Mouse (Mus musculus) brain, embryonic 14.5 days (tissue): ENCODE data around the gene Cyp4f18. TPM values are rescaled to one million over a fixed set of nuclear protein-coding genes. Genes with fewer than 3 reads are reported as not detected.

Source experiments
- DNase-seq: peaks from one replicate; pipeline ENCODE4 v3.0.0-alpha.2; 2011; ENCODE audit warnings: low read depth
- CTCF ChIP-seq: fragments of 200-500 bp; IDR thresholded peaks from 2 replicates; pipeline ENCODE4 v1.5.1; 2012; ENCODE audit warnings: inconsistent platforms, mild to moderate bottlenecking, moderate library complexity, borderline replicate concordance; ENCODE audit not compliant: insufficient read depth, insufficient read length; ENCODE audit errors: extremely low read depth
- POLR2A ChIP-seq: fragments of 200-500 bp; IDR thresholded peaks from 2 replicates; pipeline ENCODE4 v1.6.1; 2012; ENCODE audit warnings: mild to moderate bottlenecking, inconsistent platforms, borderline replicate concordance; ENCODE audit not compliant: poor library complexity, insufficient read depth, insufficient read length, severe bottlenecking; ENCODE audit errors: extremely low read depth
- polyA plus RNA-seq: library from polyadenylated mRNA; depleted of rRNA; stranded (reverse); fragments of >200 nt; gene quantifications from 2 replicates; pipeline ENCODE4 v1.2.3, GENCODE M21; 2012

Gene Cyp4f18
- polyA plus RNA-seq, 1 experiment, result 0.18 TPM

DNA sequence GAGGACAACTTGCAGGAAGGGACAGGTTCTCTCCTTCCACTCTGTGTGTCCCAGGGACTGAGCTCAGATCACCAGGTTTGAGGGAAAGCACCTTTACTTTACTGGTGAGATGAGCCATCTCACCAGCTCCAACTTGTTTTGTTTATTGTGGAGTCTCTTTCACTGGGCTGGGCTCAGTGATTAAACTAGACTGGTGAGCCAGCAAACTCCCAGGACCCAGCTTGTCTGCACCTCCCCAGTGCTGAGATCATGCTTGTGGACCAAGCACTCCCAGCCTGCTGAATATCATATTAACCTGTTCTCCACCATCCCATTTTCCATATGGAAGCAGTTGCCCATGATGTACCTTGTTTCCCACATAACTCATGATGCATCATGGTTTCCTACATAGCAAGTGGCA is 6.5 kb downstream of the Cyp4f18 start:
- TF ChIP-seq POLR2A (no peak), CTCF (no peak)
- DNase-seq, result no peak

DNA sequence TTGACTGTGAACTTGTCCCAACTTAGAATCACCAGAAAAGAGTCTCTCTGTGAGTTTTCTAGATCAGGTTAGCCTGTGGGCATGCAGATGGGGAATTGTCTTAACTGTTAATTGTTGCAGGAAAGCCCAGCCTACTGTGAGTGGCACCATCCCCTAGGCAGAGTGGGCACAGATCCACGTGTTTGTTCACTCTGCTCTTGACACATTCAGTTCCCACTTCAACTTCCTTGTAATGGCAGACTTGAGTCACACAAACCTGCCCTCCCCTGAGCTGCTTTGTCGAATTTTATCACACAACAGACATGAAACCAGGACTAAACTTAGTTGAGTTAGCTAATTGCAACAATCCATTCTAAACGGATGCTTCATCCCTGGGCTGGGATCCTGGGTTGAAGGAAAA is 9.2 kb downstream of the Cyp4f18 start:
- no peak for TF ChIP-seq CTCF
- TF ChIP-seq POLR2A, result no peak
- no peak for DNase-seq

DNA sequence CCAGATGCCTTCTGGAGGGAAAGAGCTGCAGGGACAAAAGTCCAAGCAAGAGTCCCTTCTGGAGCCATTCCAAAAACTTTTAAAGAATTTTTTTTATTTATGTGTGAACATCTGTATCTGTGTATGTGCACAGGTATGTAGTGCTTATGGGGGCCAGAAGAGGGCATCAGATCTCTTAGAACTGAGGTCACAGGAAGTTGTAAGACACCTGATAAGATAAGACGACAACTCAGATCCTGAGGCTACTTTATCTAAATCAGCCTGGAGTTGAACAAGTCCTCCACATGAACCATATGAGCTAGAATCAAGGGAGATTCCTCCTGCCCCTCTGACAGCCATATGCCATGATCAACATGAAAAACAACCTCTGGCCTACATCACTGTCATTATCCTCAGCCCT is 10.0 kb downstream of the Cyp4f18 start:
- no peak for DNase-seq
- no peak for TF ChIP-seq CTCF
- TF ChIP-seq POLR2A, result no peak

DNA sequence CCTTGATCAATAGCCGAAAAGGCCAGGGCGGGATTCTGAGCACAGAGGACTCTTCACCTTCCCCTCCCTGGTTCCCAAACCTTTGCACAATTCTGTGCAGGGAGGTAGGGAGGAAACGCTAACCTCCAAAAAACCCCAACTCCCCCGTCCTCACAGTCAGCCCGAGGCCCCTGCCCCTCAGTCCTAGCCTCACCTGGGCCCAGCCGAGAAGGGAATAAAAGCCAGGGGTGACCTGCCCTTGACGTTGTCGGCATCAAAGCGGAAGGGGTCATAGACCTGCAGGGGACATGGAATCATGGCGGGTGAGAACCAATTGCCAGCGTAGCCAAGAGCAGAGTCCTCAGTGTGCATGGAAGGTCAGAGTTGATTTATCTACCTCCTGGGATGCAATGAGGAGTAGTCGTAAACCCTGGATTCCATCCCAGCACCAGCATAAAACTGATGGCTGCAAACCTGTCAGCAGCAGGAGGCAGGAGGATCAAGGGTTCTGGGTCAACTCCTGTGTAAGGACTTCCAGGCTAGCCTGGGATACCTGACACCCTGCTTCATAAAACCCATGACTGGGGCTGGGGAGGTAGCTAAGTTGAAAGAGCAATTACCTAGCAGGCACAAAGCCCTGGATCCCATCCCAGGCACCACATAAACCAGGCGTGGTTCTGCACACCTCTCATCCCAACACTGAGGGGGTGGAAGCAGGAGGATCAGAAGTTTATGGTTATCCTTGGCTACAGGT is 20.4 kb downstream of the Cyp4f18 start:
- TF ChIP-seq POLR2A, result no peak
- no peak for TF ChIP-seq CTCF
- no peak for DNase-seq

DNA sequence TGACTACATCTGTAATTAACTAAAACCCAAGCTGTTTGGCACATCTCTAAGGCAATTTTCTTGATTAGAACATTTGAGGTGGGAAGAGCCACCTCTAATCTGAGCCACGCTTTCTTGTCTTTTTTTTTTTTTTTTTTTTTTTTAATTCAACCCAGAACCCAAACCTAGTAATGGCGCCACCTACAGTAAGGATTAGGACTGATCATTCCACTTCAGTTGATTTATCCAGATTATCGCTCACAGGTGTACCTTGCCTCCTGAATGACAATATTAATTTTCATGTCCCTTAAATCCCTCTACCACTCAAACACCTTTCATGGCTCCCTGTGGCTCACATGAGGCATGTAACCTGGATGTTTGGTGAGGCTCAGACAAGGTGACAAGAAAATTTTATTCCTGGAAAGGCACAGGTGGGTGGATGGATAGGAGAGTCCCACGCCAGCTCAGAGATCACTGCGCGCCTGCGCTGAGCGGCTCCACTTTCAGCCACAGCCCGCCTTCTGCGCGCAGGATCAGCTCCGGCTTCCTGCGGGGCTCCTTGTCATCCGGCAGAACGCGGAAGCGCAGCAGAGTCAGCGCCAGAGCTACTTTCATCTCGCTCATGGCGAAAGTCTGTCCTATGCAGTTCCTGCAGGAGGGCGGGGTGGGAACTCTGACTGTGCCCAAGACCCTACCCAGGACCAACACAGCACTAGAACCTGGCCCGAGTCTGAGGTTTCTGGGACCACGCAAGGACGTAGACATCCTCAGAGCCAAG is 21.1 kb downstream of the Cyp4f18 start:
- peak; percentile 32; the same call in 1 of the 2 replicates for TF ChIP-seq POLR2A
- TF ChIP-seq CTCF, result no peak
- DNase-seq, result peak; percentile 88

DNA sequence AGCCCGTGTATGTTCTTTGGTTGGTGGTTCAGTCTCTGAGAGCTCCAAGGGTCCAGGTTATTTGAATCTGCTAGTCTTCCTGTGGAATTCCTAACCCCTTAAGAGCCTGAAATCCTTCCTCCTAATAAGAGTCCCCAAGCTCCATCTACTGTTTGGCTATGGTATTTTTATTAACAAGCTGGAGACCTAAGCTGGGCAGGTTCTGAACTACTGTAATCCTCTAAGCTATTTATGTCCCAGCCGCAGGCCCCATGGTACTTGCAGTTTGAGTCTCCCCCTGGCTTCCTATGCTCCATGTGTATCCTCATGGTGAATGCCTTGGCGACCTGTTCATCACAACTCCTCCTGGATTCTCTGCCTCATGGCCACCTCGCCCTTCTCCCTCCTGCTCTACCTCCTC is 24.8 kb downstream of the Cyp4f18 start:
- DNase-seq, result peak; percentile 53
- TF ChIP-seq POLR2A (no peak), CTCF (no peak)

DNA sequence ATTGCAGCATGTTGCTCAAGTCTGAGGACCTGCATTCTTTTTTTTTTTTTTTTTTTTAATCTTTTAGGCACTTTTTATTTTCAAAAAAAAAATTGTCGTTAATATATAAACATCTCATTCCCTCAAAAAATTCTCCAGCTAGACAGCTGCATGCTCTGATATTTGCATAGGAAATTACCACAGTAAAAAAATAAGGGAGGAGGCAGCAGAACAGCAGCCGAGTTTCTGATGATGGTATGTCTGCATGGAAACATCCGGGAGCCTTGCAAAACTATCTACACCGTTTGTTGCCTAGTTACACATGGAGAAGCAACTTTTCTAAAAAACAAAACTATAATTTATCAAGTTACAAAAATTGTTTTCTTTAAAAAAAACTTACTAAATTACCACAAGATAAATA is 28.0 kb downstream of the Cyp4f18 start:
- no peak for DNase-seq
- TF ChIP-seq CTCF (no peak), POLR2A (no peak)

DNA sequence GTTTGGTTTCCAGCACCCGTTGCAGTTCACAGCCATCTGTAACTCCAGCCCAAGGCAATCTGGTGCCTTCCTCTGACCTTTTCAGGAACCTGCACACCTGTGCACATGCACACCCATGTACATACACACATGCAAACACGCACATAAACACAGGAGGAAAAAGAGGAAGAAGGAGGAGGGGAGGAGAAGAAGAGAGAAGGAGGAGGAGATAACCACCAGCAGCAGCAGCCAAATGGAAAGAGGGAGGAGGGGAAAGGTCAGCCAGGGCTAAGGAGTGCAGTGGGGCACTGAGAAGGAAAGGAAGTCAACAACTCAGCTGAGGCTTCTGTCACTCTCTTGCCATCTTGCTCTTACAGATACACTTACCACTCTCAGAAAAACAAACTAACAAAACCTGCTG is 28.4 kb downstream of the Cyp4f18 start:
- DNase-seq, result no peak
- TF ChIP-seq POLR2A (no peak), CTCF (no peak)

DNA sequence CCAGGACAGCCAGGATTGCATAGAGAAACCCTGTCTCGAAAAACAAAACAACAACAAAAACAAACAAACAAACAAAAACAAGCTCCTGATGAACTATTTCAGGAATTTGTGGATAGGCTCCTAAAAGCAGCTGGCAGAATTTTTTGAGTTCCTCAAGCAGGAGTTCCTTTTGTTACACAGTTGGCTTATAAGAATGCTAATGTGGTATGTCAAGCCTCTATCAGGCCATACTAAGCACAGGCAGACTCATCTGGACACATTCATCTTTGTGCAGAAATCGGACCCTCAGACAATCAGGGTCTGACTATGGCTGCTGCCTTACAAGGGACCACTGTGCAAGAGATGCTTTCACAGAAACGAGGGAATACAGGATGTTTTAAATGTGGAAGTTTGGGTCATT is 35.2 kb downstream of the Cyp4f18 start:
- TF ChIP-seq CTCF (no peak), POLR2A (no peak)

DNA sequence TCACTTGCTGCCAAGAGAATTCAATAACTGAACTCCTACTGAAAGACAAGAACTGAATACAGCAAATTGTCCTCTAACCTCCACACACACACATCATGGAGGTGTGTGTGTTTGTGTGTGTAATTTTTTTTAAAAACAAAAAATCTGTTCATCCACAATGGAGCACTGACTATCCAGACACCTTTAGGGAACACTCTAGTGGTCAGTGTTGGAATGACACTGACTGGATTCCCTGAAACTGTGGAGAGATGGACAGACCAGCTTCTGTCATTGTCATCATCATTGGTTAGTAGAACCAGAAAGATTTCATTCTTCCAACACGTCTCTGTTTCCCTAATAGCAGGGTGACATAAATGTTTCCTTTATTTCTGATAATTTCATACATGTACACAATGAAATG is 37.5 kb downstream of the Cyp4f18 start:
- DNase-seq, result peak; percentile 25

More for the DNA sequence above, 35.2 kb downstream of the Cyp4f18 start:
- no peak for DNase-seq

DNA sequence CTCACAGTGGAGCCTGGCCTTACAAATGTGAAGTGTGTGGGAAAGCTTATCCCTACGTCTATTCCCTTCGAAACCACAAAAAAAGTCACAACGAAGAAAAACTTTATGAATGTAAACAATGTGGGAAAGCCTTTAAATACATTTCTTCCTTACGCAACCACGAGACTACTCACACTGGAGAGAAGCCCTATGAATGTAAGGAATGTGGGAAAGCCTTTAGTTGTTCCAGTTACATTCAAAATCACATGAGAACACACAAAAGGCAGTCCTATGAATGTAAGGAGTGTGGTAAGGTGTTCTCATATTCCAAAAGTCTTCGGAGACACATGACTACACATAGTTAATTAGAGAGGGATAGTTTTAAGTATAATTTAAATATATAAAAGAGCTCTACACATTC is 40.8 kb downstream of the Cyp4f18 start:
- no peak for DNase-seq
- TF ChIP-seq CTCF, result no peak
- TF ChIP-seq POLR2A, result no peak

More for the DNA sequence above, 37.5 kb downstream of the Cyp4f18 start:
- peak; percentile 62; the same call in 1 of the 2 replicates for TF ChIP-seq CTCF
- no peak for TF ChIP-seq POLR2A

DNA sequence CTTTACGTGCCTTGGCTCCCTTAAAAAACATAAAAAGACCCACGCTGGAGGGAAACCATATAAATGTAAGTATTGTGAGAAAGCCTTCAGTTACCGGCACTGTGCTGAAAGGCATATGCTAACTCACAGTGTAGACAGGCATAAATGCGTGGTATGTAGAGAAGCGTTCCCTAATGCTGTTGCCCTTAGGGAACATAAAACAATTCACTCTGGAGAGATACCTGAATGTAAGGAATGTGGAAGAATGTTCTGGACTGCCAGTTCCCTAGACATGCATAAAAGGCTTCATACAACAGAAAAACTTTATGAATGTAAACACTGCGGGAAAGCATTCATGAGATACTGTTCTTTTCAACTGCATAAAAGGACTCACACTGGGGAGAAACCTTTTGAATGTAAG is 41.3 kb downstream of the Cyp4f18 start:
- DNase-seq, result no peak
- TF ChIP-seq CTCF, result no peak
- no peak for TF ChIP-seq POLR2A

DNA sequence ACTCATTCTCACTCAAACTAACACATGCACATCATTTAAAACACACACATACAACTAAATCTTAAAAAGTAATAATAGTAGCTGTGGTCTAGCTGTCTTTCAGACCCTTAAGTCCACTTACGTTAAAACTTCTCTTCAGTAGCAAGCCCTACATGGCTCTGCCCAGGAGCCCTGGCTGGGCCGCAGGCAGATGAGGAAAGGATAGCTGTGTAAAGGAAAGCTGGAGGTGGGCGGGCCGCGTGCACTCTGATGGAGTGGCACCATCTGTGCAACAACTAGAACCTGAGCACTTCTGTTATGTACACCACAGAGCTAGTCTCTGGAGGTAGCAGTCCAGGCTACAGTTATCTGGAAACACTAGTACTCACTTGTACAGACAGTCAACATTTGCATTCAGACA is 42.2 kb downstream of the Cyp4f18 start:
- no peak for DNase-seq
- TF ChIP-seq POLR2A (no peak), CTCF (no peak)

DNA sequence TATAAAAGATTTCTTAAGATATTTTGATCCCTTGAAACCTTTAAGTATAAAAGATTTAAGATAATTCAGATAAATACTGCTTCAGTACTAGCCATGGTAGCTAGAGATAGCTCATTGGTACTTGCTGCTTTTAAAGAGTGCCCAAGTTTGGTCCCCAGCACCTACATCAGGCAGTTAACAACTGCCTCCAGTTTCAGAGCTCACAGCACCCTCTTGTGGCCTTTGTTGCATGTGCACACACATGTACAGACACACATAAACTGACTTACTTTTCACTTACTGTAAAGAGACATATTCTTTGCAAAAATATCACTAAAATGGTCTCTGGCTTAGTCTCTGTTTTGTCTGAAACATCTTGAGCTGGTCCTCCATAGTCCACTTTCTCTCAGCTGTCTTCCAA is 43.0 kb downstream of the Cyp4f18 start:
- TF ChIP-seq CTCF, result no peak
- no peak for TF ChIP-seq POLR2A
- no peak for DNase-seq

DNA sequence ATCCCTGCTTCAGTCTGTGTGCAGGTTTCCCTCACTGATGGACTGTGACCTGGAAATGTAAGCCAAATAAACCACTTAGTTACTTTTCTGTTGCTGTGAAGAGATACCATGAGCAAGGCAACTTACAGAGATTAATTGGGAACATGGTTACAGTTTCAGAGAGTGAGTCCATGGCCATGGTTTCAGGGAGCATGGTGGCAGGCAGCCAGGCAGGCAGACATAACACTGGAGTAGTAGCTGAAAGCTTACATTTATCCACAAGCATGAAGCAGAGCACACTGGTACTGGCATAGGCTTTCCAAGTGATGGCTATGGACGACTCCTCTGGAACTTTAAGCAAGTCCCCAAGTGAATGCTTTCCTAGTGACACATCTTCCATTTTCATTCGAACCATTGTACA is 44.3 kb downstream of the Cyp4f18 start:
- no peak for TF ChIP-seq CTCF
- no peak for TF ChIP-seq POLR2A
- DNase-seq, result no peak

DNA sequence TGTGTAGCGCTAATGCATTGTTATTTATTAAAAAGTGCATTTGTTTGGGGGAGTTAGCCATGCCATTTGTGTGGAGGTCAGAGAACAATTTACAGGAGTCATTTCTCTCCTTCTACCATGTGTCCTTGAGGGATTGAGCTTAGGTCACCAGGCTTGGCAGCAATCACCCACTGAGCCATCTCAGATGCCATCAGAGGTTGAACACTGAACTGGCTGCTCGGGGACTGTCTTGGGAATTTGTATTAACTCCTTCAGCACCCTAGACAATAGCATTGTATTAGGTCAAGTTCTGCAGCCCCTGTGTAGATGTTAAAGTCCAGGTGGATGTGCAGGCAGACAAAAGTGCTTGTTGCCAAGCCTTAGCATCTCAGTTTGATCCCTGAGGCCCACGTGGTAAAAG is 45.4 kb downstream of the Cyp4f18 start:
- TF ChIP-seq CTCF (no peak), POLR2A (no peak)
- DNase-seq, result no peak
